Mouse (Mus musculus) adrenal gland, adult 8-10 months (tissue): ENCODE data around the gene Foxi2. TPM values are rescaled to one million over a fixed set of nuclear protein-coding genes. Genes with fewer than 3 reads are reported as not detected.

Source experiments
- total RNA-seq, 4 experiments: library from RNA; stranded (reverse); gene quantifications; 2 replicates each; pipeline ENCODE4 v1.2.4; 2022

Foxi2 gene
- total RNA-seq, 4 experiments from 2014 or later: not detected

Other genes with a start within 250 kb of the Foxi2 start
- under 1 TPM in 2 of 4 experiments, not detected in 2; 0.31 to 0.56 TPM for gene Nps, start 151.6 kb upstream of the Foxi2 start, total RNA-seq
- not detected for gene Clrn3, start 118.3 kb downstream of the Foxi2 start, total RNA-seq
- gene Ptpre, start 127.2 kb downstream of the Foxi2 start, total RNA-seq: 10 to 100 TPM in 2 of 4 experiments, 1 to 10 TPM in 2; 6.9 to 12.3 (median 9.7) TPM